Mouse (Mus musculus) testis, adult 2 months (tissue): ENCODE results near the gene Spg20.

Experiments
- CTCF ChIP-seq: fragments of 200-500 bp; IDR thresholded peaks from 2 replicates; pipeline ENCODE4 v1.5.1; 2012; ENCODE audit warnings: low read depth, mild to moderate bottlenecking, inconsistent platforms, low read length, moderate library complexity; ENCODE audit not compliant: control insufficient read depth, insufficient read depth, insufficient replicate concordance
- POLR2A ChIP-seq: fragments of 200-500 bp; IDR thresholded peaks from 2 replicates; pipeline ENCODE4 v1.6.1; 2012; ENCODE audit warnings: low read depth, mild to moderate bottlenecking, inconsistent platforms, low read length, moderate library complexity; ENCODE audit not compliant: control insufficient read depth

DNA sequence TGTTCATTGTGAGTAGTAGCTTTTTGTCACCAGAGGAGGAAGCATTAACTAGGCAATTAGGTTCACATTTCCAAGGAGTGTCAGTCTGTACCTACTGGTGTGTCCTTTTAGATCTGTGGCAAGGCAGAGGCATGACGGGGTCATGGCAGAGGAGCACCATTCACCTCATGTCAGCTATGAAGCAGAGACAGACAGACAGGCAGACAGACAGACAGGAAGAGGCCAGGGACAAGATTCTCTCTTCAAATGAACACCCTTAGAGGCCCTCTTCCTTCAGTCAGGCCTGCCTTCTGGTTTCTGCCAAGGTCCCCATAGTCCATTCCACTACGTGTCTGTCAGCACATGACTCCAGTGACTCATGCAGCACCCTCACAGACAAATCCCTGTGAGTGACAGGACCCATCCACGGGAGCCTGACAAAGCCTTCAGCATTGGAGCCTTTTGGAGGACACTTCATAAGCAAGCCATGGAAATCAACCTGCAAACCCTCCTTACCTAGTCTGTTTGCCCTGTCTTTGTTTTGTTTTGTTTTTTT, 10.5 kb downstream of the Spg20 start:
- TF ChIP-seq POLR2A, result no peak
- no peak for TF ChIP-seq CTCF
